12 mouse cellular contexts compared by ENCODE assay signal in genomic region chr12:86781654-86782202, GRCm38 (mm10). TPM values are rescaled to one million over a fixed set of nuclear protein-coding genes. Genes with fewer than 3 reads are reported as not detected.
DNase-seq lines count a peak whose midpoint lies in the region; ATAC-seq and TF ChIP-seq lines count a peak whose summit lies in the region.
"Had no signal": no experiment of that assay in that cellular context is flagged by ENCODE, and none has a peak within 500 bp of the region (broad histone marks: within the 10 kb centered on the region; RNA-seq: fewer than 3 reads in every experiment).

No protein-coding gene starts in this region.

- H3K9ac ChIP-seq in forebrain, embryonic 14.5 days (ENCODE audit: low read length): no peak overlapping the region
- no peak overlapping the region for H3K9ac ChIP-seq in forebrain, embryonic 11.5 days (ENCODE audit: low read length)
- H3K9ac ChIP-seq in limb, embryonic 15.5 days: no peak overlapping the region
- no peak overlapping the region for H3K9ac ChIP-seq in heart, embryonic 14.5 days (ENCODE audit: low read length)
- no peak overlapping the region for H3K9ac ChIP-seq in midbrain, postnatal 0 days (replicated peaks; ENCODE audit: low read length, poor library complexity, severe bottlenecking)

- H3K27ac ChIP-seq in forebrain, embryonic 14.5 days (ENCODE audit: low read depth, low read length): 0 out of 2 replicates have a peak overlapping the region, but pooled peaks have one; percentile 33
- no peak overlapping the region for H3K27ac ChIP-seq in forebrain, embryonic 11.5 days (ENCODE audit: low read depth, low read length)
- H3K27ac ChIP-seq in limb, embryonic 15.5 days: 0 out of 2 replicates have a peak overlapping the region, but pooled peaks have one; percentile 11
- no peak overlapping the region for H3K27ac ChIP-seq in limb, embryonic 10.5 days
- peak overlapping the region; percentile 25 to 56; a peak in 2 of 4 replicates for H3K27ac ChIP-seq in heart, embryonic 14.5 days (replicated peaks in 1 of 2; ENCODE audit: control insufficient read depth in 1 of 2, insufficient read depth in 1 of 2, low read depth in 2 of 2, low read length in 2 of 2)
- no peak overlapping the region for H3K27ac ChIP-seq in midbrain, postnatal 0 days (ENCODE audit: low read depth, low read length)

- no peak overlapping the region for H3K4me2 ChIP-seq in forebrain, embryonic 14.5 days (ENCODE audit: low read length)
- H3K4me2 ChIP-seq in forebrain, embryonic 11.5 days (ENCODE audit: low read depth, low read length, severe bottlenecking): no peak overlapping the region
- no peak overlapping the region for H3K4me2 ChIP-seq in limb, embryonic 15.5 days
- H3K4me2 ChIP-seq in heart, embryonic 14.5 days (ENCODE audit: low read length): no peak overlapping the region
- H3K4me2 ChIP-seq in midbrain, postnatal 0 days (ENCODE audit: low read depth, low read length, poor library complexity, severe bottlenecking): no peak overlapping the region

- peaks cover 11% of the 10 kb centered on the region for H3K4me1 ChIP-seq in forebrain, embryonic 14.5 days (ENCODE audit: control insufficient read depth, insufficient read depth, low read length)
- peaks cover 9% of the 10 kb centered on the region for H3K4me1 ChIP-seq in forebrain, embryonic 11.5 days (replicated peaks; ENCODE audit: control insufficient read depth, insufficient read depth, low read length)
- H3K4me1 ChIP-seq in limb, embryonic 15.5 days: peaks cover 17% of the 10 kb centered on the region
- peaks cover 3% of the 10 kb centered on the region; the same call in 1 of the 2 replicates for H3K4me1 ChIP-seq in limb, embryonic 10.5 days
- peaks cover 16 to 18% of the 10 kb centered on the region in 2 experiments for H3K4me1 ChIP-seq in heart, embryonic 14.5 days (ENCODE audit: control insufficient read depth in 2 of 2, insufficient read depth in 2 of 2, low read length in 2 of 2)
- H3K4me1 ChIP-seq in midbrain, postnatal 0 days (ENCODE audit: insufficient read depth, low read length): peaks cover 2% of the 10 kb centered on the region; the same call in 1 of the 2 replicates

- H3K4me3 ChIP-seq in forebrain, embryonic 14.5 days (ENCODE audit: low read depth, low read length): no peak overlapping the region
- no peak overlapping the region for H3K4me3 ChIP-seq in forebrain, embryonic 11.5 days (ENCODE audit: low read depth, low read length)
- no peak overlapping the region for H3K4me3 ChIP-seq in limb, embryonic 15.5 days
- no peak overlapping the region for H3K4me3 ChIP-seq in limb, embryonic 10.5 days
- H3K4me3 ChIP-seq in heart, embryonic 14.5 days (ENCODE audit: control insufficient read depth in 1 of 2, insufficient read depth in 1 of 2, low read depth in 1 of 2, low read length in 2 of 2): no peak overlapping the region
- no peak overlapping the region for H3K4me3 ChIP-seq in midbrain, postnatal 0 days (ENCODE audit: low read depth, low read length)
- H3K4me3 ChIP-seq: megakaryocyte, embryonic 14.5 days had no signal

- no peaks in the 10 kb centered on the region for H3K27me3 ChIP-seq in forebrain, embryonic 14.5 days (replicated peaks; ENCODE audit: control insufficient read depth, insufficient read depth, low read length)
- no peaks in the 10 kb centered on the region for H3K27me3 ChIP-seq in forebrain, embryonic 11.5 days (ENCODE audit: control insufficient read depth, insufficient read depth, low read length)
- no peaks in the 10 kb centered on the region for H3K27me3 ChIP-seq in limb, embryonic 15.5 days
- H3K27me3 ChIP-seq in limb, embryonic 10.5 days (ENCODE audit: low read depth, poor library complexity, severe bottlenecking): no peaks in the 10 kb centered on the region
- no peaks in the 10 kb centered on the region for H3K27me3 ChIP-seq in heart, embryonic 14.5 days (ENCODE audit: control insufficient read depth, insufficient read depth, low read length)
- H3K27me3 ChIP-seq in midbrain, postnatal 0 days (ENCODE audit: insufficient read depth, low read length): no peaks in the 10 kb centered on the region
- H3K27me3 ChIP-seq: megakaryocyte, embryonic 14.5 days had no signal

- DNase-seq in forebrain, embryonic 14.5 days (ENCODE audit: low spot score): no peak
- DNase-seq in forebrain, embryonic 11.5 days (ENCODE audit: low spot score): no peak
- no peak for DNase-seq in limb, embryonic 10.5 days (ENCODE audit: low spot score)
- peak; percentile 80 for DNase-seq in midbrain, postnatal 0 days (ENCODE audit: low spot score)
- no peak for DNase-seq in thymus, postnatal 10 days (ENCODE audit: low spot score in 2 of 2)
- no peak for DNase-seq in urinary bladder, postnatal 10 days (ENCODE audit: low spot score)
- DNase-seq: cerebellum, postnatal 36 days had no signal

- ATAC-seq in forebrain, embryonic 14.5 days: no peak
- no peak for ATAC-seq in forebrain, embryonic 11.5 days (replicated peaks; ENCODE audit: low FRiP score)
- no peak for ATAC-seq in limb, embryonic 15.5 days (ENCODE audit: insufficient number of reproducible peaks, low FRiP score, low TSS enrichment, low read depth)
- no peak for ATAC-seq in heart, embryonic 14.5 days (ENCODE audit: insufficient number of reproducible peaks, insufficient read depth, low FRiP score, low read depth)
- ATAC-seq in midbrain, postnatal 0 days (ENCODE audit: low FRiP score): 0 out of 2 replicates have a peak, but pooled peaks have one; percentile 69

- TF ChIP-seq CTCF in midbrain, postnatal 0 days (IDR thresholded peaks at IDR 0.05): no peak; the same call in 1 of the 2 replicates

- WGBS in forebrain, embryonic 14.5 days: 38% methylated on average over 6 of the region's 6 CpGs
- 57% methylated on average over 6 of the region's 6 CpGs for WGBS in forebrain, embryonic 11.5 days
- WGBS in limb, embryonic 15.5 days: 42% methylated on average over 6 of the region's 6 CpGs
- 65% methylated on average over 6 of the region's 6 CpGs for WGBS in limb, embryonic 10.5 days
- 27% methylated on average over 6 of the region's 6 CpGs for WGBS in heart, embryonic 14.5 days
- 43% methylated on average over 6 of the region's 6 CpGs for WGBS in midbrain, postnatal 0 days

- H3K9me3 ChIP-seq in forebrain, embryonic 14.5 days (replicated peaks; ENCODE audit: control insufficient read depth, low read length): no peaks in the 10 kb centered on the region
- no peaks in the 10 kb centered on the region for H3K9me3 ChIP-seq in forebrain, embryonic 11.5 days (ENCODE audit: control insufficient read depth, low read length)
- H3K9me3 ChIP-seq in limb, embryonic 15.5 days: no peaks in the 10 kb centered on the region
- no peaks in the 10 kb centered on the region for H3K9me3 ChIP-seq in limb, embryonic 10.5 days (replicated peaks)
- H3K9me3 ChIP-seq in heart, embryonic 14.5 days (ENCODE audit: control insufficient read depth, low read length): no peaks in the 10 kb centered on the region
- no peaks in the 10 kb centered on the region for H3K9me3 ChIP-seq in midbrain, postnatal 0 days (ENCODE audit: low read length)
- H3K9me3 ChIP-seq: megakaryocyte, embryonic 14.5 days had no signal

- H3K36me3 ChIP-seq in forebrain, embryonic 14.5 days (ENCODE audit: control insufficient read depth, insufficient read depth, low read length): no peaks in the 10 kb centered on the region
- H3K36me3 ChIP-seq in forebrain, embryonic 11.5 days (ENCODE audit: control insufficient read depth, insufficient read depth, low read length): no peaks in the 10 kb centered on the region
- H3K36me3 ChIP-seq in limb, embryonic 15.5 days: no peaks in the 10 kb centered on the region
- no peaks in the 10 kb centered on the region for H3K36me3 ChIP-seq in limb, embryonic 10.5 days
- no peaks in the 10 kb centered on the region for H3K36me3 ChIP-seq in heart, embryonic 14.5 days (ENCODE audit: control insufficient read depth, insufficient read depth, low read length)
- H3K36me3 ChIP-seq in midbrain, postnatal 0 days (ENCODE audit: insufficient read depth, low read length): no peaks in the 10 kb centered on the region

RNA-seq across cellular contexts. Expression of gene Lrrc74a, which starts 47.6 kb away (rescaled TPM):
- not detected in 2 replicates for polyA plus RNA-seq in forebrain, embryonic 14.5 days (2014; fragmentation: Nextera tagmentation; extraction: Ambion mirVana)
- polyA plus RNA-seq in forebrain, embryonic 11.5 days (2014; fragmentation: Nextera tagmentation; extraction: Ambion mirVana): not detected in 2 replicates
- polyA plus RNA-seq in limb, embryonic 15.5 days (2015; fragmentation: Nextera tagmentation; extraction: Ambion mirVana): not detected in 2 replicates
- polyA plus RNA-seq in limb, embryonic 10.5 days (2016; fragmentation: Nextera tagmentation; extraction: Ambion mirVana): not detected in 2 replicates
- not detected in 2 replicates for polyA plus RNA-seq in heart, embryonic 14.5 days (2014; fragmentation: Nextera tagmentation; extraction: Ambion mirVana)
- not detected in 2 replicates for total RNA-seq in midbrain, postnatal 0 days (2014; rRNA removed)
- not detected in 2 replicates for polyA plus RNA-seq in midbrain, postnatal 0 days (2015; fragmentation: Nextera tagmentation; extraction: Ambion mirVana)
- total RNA-seq: gastrocnemius, adult 18-20 months; left cerebral cortex, adult 8-10 months had no signal

RNA-seq across cellular contexts. Expression of gene Angel1, which starts 55.5 kb away (rescaled TPM):
- polyA plus RNA-seq in forebrain, embryonic 14.5 days (2014; fragmentation: Nextera tagmentation; extraction: Ambion mirVana): 7.6 and 9.1 TPM in 2 replicates
- polyA plus RNA-seq in forebrain, embryonic 11.5 days (2014; fragmentation: Nextera tagmentation; extraction: Ambion mirVana): 14.9 and 15.7 TPM in 2 replicates
- 9.6 and 10.3 TPM in 2 replicates for polyA plus RNA-seq in limb, embryonic 15.5 days (2015; fragmentation: Nextera tagmentation; extraction: Ambion mirVana)
- polyA plus RNA-seq in limb, embryonic 10.5 days (2016; fragmentation: Nextera tagmentation; extraction: Ambion mirVana): 11.0 and 11.9 TPM in 2 replicates
- polyA plus RNA-seq in heart, embryonic 14.5 days (2014; fragmentation: Nextera tagmentation; extraction: Ambion mirVana): 8.4 and 9.6 TPM in 2 replicates
- total RNA-seq in midbrain, postnatal 0 days (2014; rRNA removed): 6.3 and 12.4 TPM in 2 replicates
- polyA plus RNA-seq in midbrain, postnatal 0 days (2015; fragmentation: Nextera tagmentation; extraction: Ambion mirVana): 8.6 and 9.3 TPM in 2 replicates

Comparison
In these comparisons a context has a peak if more than half of its experiments do, and no peak if none do; other contexts are left out.
1. H3K27ac ChIP-seq: peak in forebrain, embryonic 14.5 days (single experiment), limb, embryonic 15.5 days (single experiment) and heart, embryonic 14.5 days (2 of 2); none in forebrain, embryonic 11.5 days (single experiment), limb, embryonic 10.5 days (single experiment) and midbrain, postnatal 0 days (single experiment).